Mouse (Mus musculus) CH12.LX (cell line): ENCODE data around the gene 0610030E20Rik.

Source experiments
- CHD1 ChIP-seq: IDR thresholded peaks from 2 replicates; pipeline ENCODE4 v1.6.1; 2012; ENCODE audit warnings: low read depth, low read length, improper control_type of control experiment, inconsistent platforms
- CTCF ChIP-seq, 2 experiments: IDR thresholded peaks in 1 of 2; conservative IDR thresholded peaks in 1 of 2; 2 replicates each; pipeline ENCODE4 v1.5.1; 2011 to 2012; ENCODE audit warnings: low read depth in 2 of 2, low read length in 2 of 2, improper control_type of control experiment in 1 of 2, inconsistent platforms in 1 of 2, mild to moderate bottlenecking in 1 of 2, moderate library complexity in 1 of 2
- E2F4 ChIP-seq: IDR thresholded peaks from 2 replicates; pipeline ENCODE4 v1.6.1; 2011; ENCODE audit warnings: low read depth, low read length, improper control_type of control experiment; ENCODE audit not compliant: insufficient replicate concordance
- EP300 ChIP-seq: IDR thresholded peaks from 2 replicates; pipeline ENCODE4 v1.6.1; 2011; ENCODE audit warnings: low read length, improper control_type of control experiment
- GABPA ChIP-seq: IDR thresholded peaks from 2 replicates; pipeline ENCODE4 v1.6.1; 2012; ENCODE audit warnings: low read depth, low read length, improper control_type of control experiment, inconsistent platforms; ENCODE audit not compliant: insufficient replicate concordance
- MAZ ChIP-seq: IDR thresholded peaks from 2 replicates; pipeline ENCODE4 v1.6.1; 2012; ENCODE audit warnings: low read depth, mild to moderate bottlenecking, inconsistent platforms, low read length, improper control_type of control experiment, moderate library complexity
- NELFE ChIP-seq: IDR thresholded peaks from 2 replicates; pipeline ENCODE4 v1.6.1; 2011; ENCODE audit warnings: low read depth, low read length, improper control_type of control experiment
- NRF1 ChIP-seq: IDR thresholded peaks from 2 replicates; pipeline ENCODE4 v1.6.1; 2014; ENCODE audit warnings: low read depth, mild to moderate bottlenecking, inconsistent platforms, low read length, improper control_type of control experiment, moderate library complexity
- POLR2A ChIP-seq: IDR thresholded peaks from 2 replicates; pipeline ENCODE4 v1.6.1; 2011; ENCODE audit warnings: low read depth, mild to moderate bottlenecking, improper control_type of control experiment, low read length
- SIN3A ChIP-seq: IDR thresholded peaks from 2 replicates; pipeline ENCODE4 v1.6.1; 2012; ENCODE audit warnings: low read length, improper control_type of control experiment, inconsistent platforms
- TBP ChIP-seq: conservative IDR thresholded peaks from 2 replicates; pipeline ENCODE4 v1.6.1; 2011; ENCODE audit warnings: low read depth, low read length, improper control_type of control experiment
- UBTF ChIP-seq: IDR thresholded peaks from 2 replicates; pipeline ENCODE4 v1.6.1; 2012; ENCODE audit warnings: low read depth, mild to moderate bottlenecking, inconsistent platforms, low read length, improper control_type of control experiment, moderate library complexity
- ZNF384 ChIP-seq: IDR thresholded peaks from 2 replicates; pipeline ENCODE4 v1.6.1; 2012; ENCODE audit warnings: low read depth, low read length, improper control_type of control experiment, inconsistent platforms

GRCm38 (mm10) chr6:72322936-72323335 lies 24.2 kb upstream of the 0610030E20Rik start:
- TF ChIP-seq UBTF: no peak
- no peak for TF ChIP-seq CTCF (conservative IDR thresholded peaks at IDR 0.05 in 1 of 2, IDR thresholded peaks at IDR 0.05 in 1 of 2; ENCODE audit: low read depth in 2 of 2, low read length in 2 of 2)
- TF ChIP-seq POLR2A: no peak
- TF ChIP-seq GABPA: no peak
- TF ChIP-seq MAZ: no peak
- no peak for TF ChIP-seq EP300
- no peak for TF ChIP-seq SIN3A
- no peak for TF ChIP-seq E2F4
- no peak for TF ChIP-seq ZNF384
- TF ChIP-seq NRF1: no peak
- TF ChIP-seq NELFE: no peak
- TF ChIP-seq CHD1: no peak
- TF ChIP-seq TBP: no peak
